Mouse (Mus musculus) liver, embryonic 14.5 days (tissue): ENCODE results near the gene Ccnk. TPM values are rescaled to one million over a fixed set of nuclear protein-coding genes. Genes with fewer than 3 reads are reported as not detected.
A peak's percentile ranks its signal among the peaks of the same experiment; 100 is the strongest.

Experiments used
- ATAC-seq: fragments of 200-750 bp; cut with Nextera tagmentation; 2 replicates; pipeline ENCODE4 v1.8.0; 2017; ENCODE audit warnings: moderate number of reproducible peaks, mild to moderate bottlenecking, moderate library complexity; ENCODE audit not compliant: insufficient read depth
- DNase-seq, 3 experiments: peaks; one replicate each; pipeline ENCODE4 v3.0.0-alpha.2; 2012 to 2013; ENCODE audit warnings: low read depth in 3 of 3, low spot score in 3 of 3
- H3K27ac ChIP-seq: fragments of 300-500 bp; sonication (generic); 2 replicates; pipeline ENCODE4 v1.5.1; 2014; ENCODE audit warnings: moderate library complexity, mild to moderate bottlenecking, control low read depth, inconsistent platforms
- H3K27me3 ChIP-seq: fragments of 300-500 bp; sonication (generic); 2 replicates; pipeline ENCODE4 v1.6.1; 2014; ENCODE audit warnings: mild to moderate bottlenecking, low read length, moderate library complexity; ENCODE audit not compliant: control insufficient read depth, insufficient read depth
- H3K36me3 ChIP-seq: fragments of 300-500 bp; sonication (generic); replicated peaks from 2 replicates; pipeline ENCODE4 v1.6.1; 2014; ENCODE audit warnings: low read depth; ENCODE audit not compliant: control insufficient read depth, insufficient read depth
- H3K4me1 ChIP-seq, 2 experiments: fragments of 200-500 bp in 1 of 2; fragments of 300-500 bp in 1 of 2; sonication (generic) in 1 of 2; replicated peaks; 2 replicates each; pipeline ENCODE4 v1.6.1; 2012 to 2014; ENCODE audit warnings: antibody characterized with exemption in 1 of 2, inconsistent platforms in 1 of 2, low read length in 1 of 2; ENCODE audit not compliant: control insufficient read depth in 2 of 2, insufficient read depth in 2 of 2
- H3K4me2 ChIP-seq: fragments of 300-500 bp; sonication (generic); 2 replicates; pipeline ENCODE4 v1.6.1; 2014; ENCODE audit warnings: low read depth, mild to moderate bottlenecking, control low read depth, moderate library complexity
- H3K4me3 ChIP-seq, 2 experiments: fragments of 200-500 bp in 1 of 2; fragments of 300-500 bp in 1 of 2; sonication (generic) in 1 of 2; 2 replicates each; pipeline ENCODE4 v1.5.1; 2012 to 2014; ENCODE audit warnings: low read depth in 2 of 2, low read length in 2 of 2, mild to moderate bottlenecking in 2 of 2, control low read depth in 1 of 2, inconsistent platforms in 1 of 2, moderate library complexity in 1 of 2; ENCODE audit not compliant: insufficient read depth in 1 of 2
- H3K9ac ChIP-seq: fragments of 300-500 bp; sonication (generic); replicated peaks from 2 replicates; pipeline ENCODE4 v1.6.1; 2014; ENCODE audit warnings: mild to moderate bottlenecking, control low read depth, moderate library complexity
- H3K9me3 ChIP-seq: fragments of 300-500 bp; sonication (generic); 2 replicates; pipeline ENCODE4 v1.6.1; 2016; ENCODE audit warnings: low read length, mixed read lengths; ENCODE audit not compliant: control insufficient read depth
- CTCF ChIP-seq: IDR thresholded peaks from 2 replicates; pipeline ENCODE4 v1.5.1; 2016; ENCODE audit warnings: antibody characterized with exemption, low read depth, control low read depth
- EP300 ChIP-seq: IDR thresholded peaks from 2 replicates; pipeline ENCODE4 v1.6.1; 2016; ENCODE audit warnings: antibody characterized with exemption, low read depth
- WGBS: fragments of 180-500 bp; shearing (Covaris S2); extraction: QIAGEN DNeasy Blood & Tissue Kit; methylation state at CpG from one replicate; pipeline ENCODE4 v1.1.7; 2014; ENCODE audit not compliant: insufficient replicate concordance; 5-methylcytosine and 5-hydroxymethylcytosine counted together
- polyA plus RNA-seq, 2 experiments: library from polyadenylated mRNA; depleted of rRNA in 1 of 2; stranded (reverse) in 1 of 2; unstranded in 1 of 2; fragments of >200 nt; fragmentation: Nextera tagmentation in 1 of 2; extraction: Ambion mirVana in 1 of 2; gene quantifications; 2 replicates each; pipeline versions ENCODE4 v1.2.1 to v1.2.3; 2012 to 2014

Gene Ccnk
- polyA plus RNA-seq, 2 experiments: 4.0 to 10.4 TPM

- DNase-seq (no peak), ATAC-seq (no peak)
- TF ChIP-seq CTCF (no peak), EP300 (no peak)
- Histone ChIP-seq H3K9ac (no peak overlapping the region), H3K9me3 (no peaks in the 10 kb centered on the region), H3K4me2 (no peak overlapping the region), H3K4me3 (no peak overlapping the region), H3K36me3 (no peaks in the 10 kb centered on the region), H3K4me1 (no peaks in the 10 kb centered on the region), H3K27ac (no peak overlapping the region), H3K27me3 (no peaks in the 10 kb centered on the region)
- 64% methylated on average over 13 of the region's 13 CpGs for WGBS
Observed at GRCm38 (mm10) chr12:108226216-108226615, 46.8 kb downstream of the Ccnk start.

- DNase-seq: no peak
- H3K4me3 ChIP-seq: no peak overlapping the region
- no peaks in the 10 kb centered on the region for H3K4me1 ChIP-seq
- no peaks in the 10 kb centered on the region for H3K9me3 ChIP-seq
- H3K36me3 ChIP-seq: no peaks in the 10 kb centered on the region
- no peaks in the 10 kb centered on the region for H3K27me3 ChIP-seq
- no peak overlapping the region for H3K27ac ChIP-seq
- TF ChIP-seq CTCF (no peak), EP300 (no peak)
- WGBS: 59% methylated on average over 12 of the region's 12 CpGs
- ATAC-seq: no peak
- no peak overlapping the region for H3K4me2 ChIP-seq
- no peak overlapping the region for H3K9ac ChIP-seq
Observed at GRCm38 (mm10) chr12:108226941-108227340, 47.6 kb downstream of the Ccnk start.

GRCm38 (mm10) chr12:108227527-108227926 lies 48.1 kb downstream of the Ccnk start:
- Histone ChIP-seq H3K4me2 (no peak overlapping the region), H3K9ac (no peak overlapping the region), H3K4me1 (no peaks in the 10 kb centered on the region), H3K27me3 (no peaks in the 10 kb centered on the region), H3K27ac (no peak overlapping the region), H3K9me3 (no peaks in the 10 kb centered on the region), H3K4me3 (no peak overlapping the region), H3K36me3 (no peaks in the 10 kb centered on the region)
- WGBS: 74% methylated on average over 16 of the region's 16 CpGs
- no peak for ATAC-seq
- DNase-seq: no peak
- TF ChIP-seq CTCF (no peak), EP300 (no peak)

GRCm38 (mm10) chr12:108230077-108230476 lies 50.7 kb downstream of the Ccnk start:
- no peak for TF ChIP-seq EP300
- no peak for TF ChIP-seq CTCF
- no peaks in the 10 kb centered on the region for H3K27me3 ChIP-seq
- no peaks in the 10 kb centered on the region for H3K4me1 ChIP-seq
- WGBS: 72% methylated on average over 12 of the region's 12 CpGs
- H3K4me3 ChIP-seq: no peak overlapping the region
- ATAC-seq: no peak
- H3K27ac ChIP-seq: no peak overlapping the region
- H3K9ac ChIP-seq: no peak overlapping the region
- H3K4me2 ChIP-seq: no peak overlapping the region
- DNase-seq: no peak
- no peaks in the 10 kb centered on the region for H3K9me3 ChIP-seq
- no peaks in the 10 kb centered on the region for H3K36me3 ChIP-seq

- Histone ChIP-seq H3K27ac (no peak overlapping the region), H3K4me3 (no peak overlapping the region), H3K9ac (no peak overlapping the region), H3K4me2 (no peak overlapping the region), H3K36me3 (no peaks in the 10 kb centered on the region), H3K4me1 (no peaks in the 10 kb centered on the region), H3K9me3 (no peaks in the 10 kb centered on the region), H3K27me3 (no peaks in the 10 kb centered on the region)
- TF ChIP-seq CTCF: peak; percentile 50
- TF ChIP-seq EP300: no peak
- WGBS: 51% methylated on average over 17 of the region's 18 CpGs
- ATAC-seq (no peak), DNase-seq (no peak)
Observed at GRCm38 (mm10) chr12:108230821-108231794, 51.7 kb downstream of the Ccnk start.
